Mouse (Mus musculus) lung, postnatal 0 days (tissue): ENCODE data around the gene Lrrc15.

Experiments
- CTCF ChIP-seq: IDR thresholded peaks from 2 replicates; pipeline ENCODE4 v1.5.1; 2016; ENCODE audit warnings: antibody characterized with exemption, mild to moderate bottlenecking
- EP300 ChIP-seq: IDR thresholded peaks from 2 replicates; pipeline ENCODE4 v1.6.1; 2016; ENCODE audit warnings: antibody characterized with exemption, mild to moderate bottlenecking, control low read depth

GRCm38 (mm10) chr16:30263156-30263555 is 19.9 kb downstream of the Lrrc15 start:
- TF ChIP-seq CTCF (no peak), EP300 (no peak)
